Mouse (Mus musculus) hindbrain, postnatal 0 days (tissue): ENCODE results near the gene Dennd4b. TPM values are rescaled to one million over a fixed set of nuclear protein-coding genes. Genes with fewer than 3 reads are reported as not detected.

Experiments used
- ATAC-seq: fragments of 200-750 bp; cut with Nextera tagmentation; 2 replicates; pipeline ENCODE4 v1.8.0; 2017; ENCODE audit warnings: mild to moderate bottlenecking, moderate TSS enrichment, moderate library complexity
- DNase-seq: peaks from one replicate; pipeline ENCODE4 v3.0.0-alpha.2; 2015; ENCODE audit warnings: low spot score
- H3K27ac ChIP-seq: fragments of 300-500 bp; sonication (generic); 2 replicates; pipeline ENCODE4 v1.5.1; 2014; ENCODE audit warnings: mild to moderate bottlenecking
- H3K27me3 ChIP-seq: fragments of 300-500 bp; sonication (generic); 2 replicates; pipeline ENCODE4 v1.6.1; 2014; ENCODE audit warnings: low read length, mixed read lengths; ENCODE audit not compliant: insufficient read depth
- H3K36me3 ChIP-seq: fragments of 300-500 bp; sonication (generic); 2 replicates; pipeline ENCODE4 v1.6.1; 2014; ENCODE audit warnings: low read length, mixed read lengths; ENCODE audit not compliant: insufficient read depth
- H3K4me1 ChIP-seq: fragments of 300-500 bp; sonication (generic); 2 replicates; pipeline ENCODE4 v1.6.1; 2014; ENCODE audit warnings: antibody characterized with exemption, low read length, mixed read lengths; ENCODE audit not compliant: insufficient read depth
- H3K4me2 ChIP-seq: fragments of 300-500 bp; sonication (generic); 2 replicates; pipeline ENCODE4 v1.6.1; 2014; ENCODE audit warnings: low read depth, mild to moderate bottlenecking, low read length, moderate library complexity, mixed read lengths
- H3K4me3 ChIP-seq: fragments of 300-500 bp; sonication (generic); 2 replicates; pipeline ENCODE4 v1.5.1; 2014; ENCODE audit warnings: low read length
- H3K9ac ChIP-seq: fragments of 300-500 bp; sonication (generic); replicated peaks from 2 replicates; pipeline ENCODE4 v1.6.1; 2014; ENCODE audit warnings: mild to moderate bottlenecking, low read length, moderate library complexity, mixed read lengths
- H3K9me3 ChIP-seq: fragments of 300-500 bp; sonication (generic); 2 replicates; pipeline ENCODE4 v1.6.1; 2016; ENCODE audit warnings: low read length, mixed read lengths
- CTCF ChIP-seq: IDR thresholded peaks from 2 replicates; pipeline ENCODE4 v1.5.1; 2016; ENCODE audit warnings: antibody characterized with exemption, control low read depth, low read depth
- WGBS: fragments of 180-500 bp; shearing (Covaris S2); extraction: QIAGEN DNeasy Blood & Tissue Kit; methylation state at CpG from one replicate; pipeline ENCODE4 v1.1.7; 2014; 5-methylcytosine and 5-hydroxymethylcytosine counted together
- polyA plus RNA-seq: library from polyadenylated mRNA; unstranded; fragments of >200 nt; fragmentation: Nextera tagmentation; extraction: Ambion mirVana; gene quantifications from 2 replicates; pipeline ENCODE4 v1.2.1, GENCODE M21; 2015
- total RNA-seq: library from RNA; depleted of rRNA; stranded (reverse); fragments of >200 nt; gene quantifications from 2 replicates; pipeline ENCODE4 v1.2.3, GENCODE M21; 2014

Dennd4b gene
- total and polyA plus RNA-seq, 2 experiments from 2014 or later, result 5.9 to 38.8 TPM

GRCm38 (mm10) chr3:90270784-90271183 is 5.8 kb downstream of the Dennd4b start:
- H3K4me3 ChIP-seq, result no peak overlapping the region
- H3K27ac ChIP-seq, result no peak overlapping the region
- no peak for DNase-seq
- H3K9me3 ChIP-seq, result no peaks in the 10 kb centered on the region
- H3K27me3 ChIP-seq, result no peaks in the 10 kb centered on the region
- 95% methylated on average over 8 of the region's 8 CpGs for WGBS
- ATAC-seq, result no peak
- no peak overlapping the region for H3K4me2 ChIP-seq
- H3K4me1 ChIP-seq, result no peaks in the 10 kb centered on the region
- H3K36me3 ChIP-seq, result peaks cover 28% of the 10 kb centered on the region
- no peak for TF ChIP-seq CTCF
- H3K9ac ChIP-seq, result no peak overlapping the region

GRCm38 (mm10) chr3:90272170-90272569 is 7.2 kb downstream of the Dennd4b start:
- TF ChIP-seq CTCF, result no peak
- H3K36me3 ChIP-seq, result peaks cover 41% of the 10 kb centered on the region
- no peak overlapping the region for H3K4me3 ChIP-seq
- no peak overlapping the region for H3K9ac ChIP-seq
- no peak overlapping the region for H3K4me2 ChIP-seq
- no peaks in the 10 kb centered on the region for H3K9me3 ChIP-seq
- 67% methylated on average over 9 of the region's 9 CpGs for WGBS
- no peak overlapping the region for H3K27ac ChIP-seq
- DNase-seq (no peak), ATAC-seq (no peak)
- no peaks in the 10 kb centered on the region for H3K4me1 ChIP-seq
- H3K27me3 ChIP-seq, result no peaks in the 10 kb centered on the region

- no peak for ATAC-seq
Observed at GRCm38 (mm10) chr3:90273855-90274254, 8.9 kb downstream of the Dennd4b start.

GRCm38 (mm10) chr3:90275286-90275685 is 10.3 kb downstream of the Dennd4b start:
- ATAC-seq (no peak), DNase-seq (no peak)
- no peak overlapping the region for H3K9ac ChIP-seq
- no peak overlapping the region for H3K4me3 ChIP-seq
- no peaks in the 10 kb centered on the region for H3K27me3 ChIP-seq
- no peaks in the 10 kb centered on the region for H3K4me1 ChIP-seq
- peaks cover 64% of the 10 kb centered on the region for H3K36me3 ChIP-seq
- TF ChIP-seq CTCF, result no peak
- no peak overlapping the region for H3K4me2 ChIP-seq
- 85% methylated on average over 11 of the region's 11 CpGs for WGBS
- no peak overlapping the region for H3K27ac ChIP-seq
- H3K9me3 ChIP-seq, result no peaks in the 10 kb centered on the region

More at GRCm38 (mm10) chr3:90273855-90274254, 8.9 kb downstream of the Dennd4b start:
- no peak for TF ChIP-seq CTCF
- Histone ChIP-seq H3K4me3 (no peak overlapping the region), H3K9ac (no peak overlapping the region), H3K4me1 (no peaks in the 10 kb centered on the region), H3K27me3 (no peaks in the 10 kb centered on the region), H3K9me3 (no peaks in the 10 kb centered on the region), H3K27ac (no peak overlapping the region), H3K36me3 (peaks cover 50% of the 10 kb centered on the region), H3K4me2 (no peak overlapping the region)
- WGBS, result 94% methylated on average over 22 of the region's 22 CpGs
- DNase-seq, result no peak

DNA sequence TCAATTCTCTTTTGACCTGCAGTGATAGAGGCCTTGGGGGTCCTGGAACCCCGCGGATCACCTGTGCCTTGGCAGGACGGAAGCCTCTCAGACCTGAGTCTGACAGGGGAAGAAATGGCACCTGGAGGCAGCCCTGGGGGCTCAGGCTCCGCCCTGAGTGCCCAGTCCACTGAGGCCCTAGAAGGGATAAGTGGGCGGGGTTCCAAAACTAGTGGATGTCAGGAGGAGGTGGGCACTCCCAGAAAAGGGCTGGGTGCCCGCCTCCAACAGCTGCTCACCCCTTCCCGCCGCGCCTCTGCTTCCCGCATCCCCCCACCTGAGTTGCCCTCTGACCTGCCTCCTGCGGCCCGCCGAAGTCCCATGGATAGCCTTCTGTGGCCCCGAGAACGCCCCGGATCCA is 11.9 kb downstream of the Dennd4b start:
- WGBS, result 46% methylated on average over 16 of the region's 16 CpGs
- Histone ChIP-seq H3K27me3 (no peaks in the 10 kb centered on the region), H3K27ac (no peak overlapping the region), H3K9me3 (no peaks in the 10 kb centered on the region), H3K4me3 (no peak overlapping the region), H3K4me1 (no peaks in the 10 kb centered on the region), H3K36me3 (peaks cover 62% of the 10 kb centered on the region), H3K4me2 (no peak overlapping the region), H3K9ac (no peak overlapping the region)
- no peak for TF ChIP-seq CTCF
- DNase-seq, result no peak
- no peak for ATAC-seq

GRCm38 (mm10) chr3:90277793-90278192 is 12.8 kb downstream of the Dennd4b start:
- ATAC-seq (no peak), DNase-seq (no peak)
- Histone ChIP-seq H3K27ac (no peak overlapping the region), H3K4me3 (no peak overlapping the region), H3K27me3 (no peaks in the 10 kb centered on the region), H3K4me1 (no peaks in the 10 kb centered on the region), H3K9ac (no peak overlapping the region), H3K36me3 (peaks cover 52% of the 10 kb centered on the region), H3K9me3 (no peaks in the 10 kb centered on the region), H3K4me2 (no peak overlapping the region)
- 84% methylated on average over 9 of the region's 9 CpGs for WGBS
- no peak for TF ChIP-seq CTCF

- H3K4me3 ChIP-seq, result no peak overlapping the region
- H3K36me3 ChIP-seq, result peaks cover 51% of the 10 kb centered on the region
- H3K27ac ChIP-seq, result no peak overlapping the region
- no peak for TF ChIP-seq CTCF
- no peak for ATAC-seq
- no peaks in the 10 kb centered on the region for H3K9me3 ChIP-seq
- no peaks in the 10 kb centered on the region for H3K27me3 ChIP-seq
- no peak overlapping the region for H3K9ac ChIP-seq
- DNase-seq, result no peak
- H3K4me1 ChIP-seq, result no peaks in the 10 kb centered on the region
- no peak overlapping the region for H3K4me2 ChIP-seq
- 98% methylated on average over 10 of the region's 10 CpGs for WGBS
Observed at GRCm38 (mm10) chr3:90278211-90278610, 13.2 kb downstream of the Dennd4b start.
